Mouse (Mus musculus) myocyte (in vitro differentiated cells): Measurements from ENCODE around the gene Atg10.
"Not testable (repeated sequence)": the region's sequence is repeated elsewhere in the genome, so short reads cannot be mapped to it uniquely, and the experiment has no call there.

Experiments used
- E2F4 ChIP-seq: IDR thresholded peaks from one replicate; pipeline ENCODE4 v1.6.1; 2011; ENCODE audit warnings: mild to moderate bottlenecking, control low read depth, moderate library complexity; ENCODE audit not compliant: insufficient read depth
- MAX ChIP-seq: IDR thresholded peaks from one replicate; pipeline ENCODE4 v1.6.1; 2011; ENCODE audit warnings: low read depth, mild to moderate bottlenecking, control low read depth
- POLR2A ChIP-seq: IDR thresholded peaks from one replicate; pipeline ENCODE4 v1.6.1; 2011; ENCODE audit warnings: low read depth, mild to moderate bottlenecking, control low read depth, moderate library complexity; ENCODE audit not compliant: insufficient read length
- TCF12 ChIP-seq: IDR thresholded peaks from one replicate; pipeline ENCODE4 v1.6.1; 2011; ENCODE audit warnings: mild to moderate bottlenecking, control low read depth; ENCODE audit not compliant: poor library complexity, insufficient read depth, severe bottlenecking

GRCm38 (mm10) chr13:90928266-90928665, 295.5 kb downstream of the Atg10 start:
- not testable (repeated sequence) for TF ChIP-seq POLR2A, TCF12, MAX, E2F4
